Mouse (Mus musculus) lung, postnatal 0 days (tissue): ENCODE measurements at regions not wholly inside any gene's neighbourhood (a gene's known extent, or its start where the extent isn't known, plus 50 kb on each side); places are given as distances from the start of the nearest gene placed in this dataset.
A peak's percentile ranks its signal among the peaks of the same experiment; 100 is the strongest.

Source experiments
- ATAC-seq: fragments of 200-750 bp; cut with Nextera tagmentation; 2 replicates; pipeline ENCODE4 v1.8.0; 2017; ENCODE audit warnings: moderate library complexity
- DNase-seq: peaks from one replicate; pipeline ENCODE4 v3.0.0-alpha.2; 2016; ENCODE audit warnings: low spot score
- H3K27ac ChIP-seq: fragments of 300-500 bp; sonication (generic); 2 replicates; pipeline ENCODE4 v1.5.1; 2014; ENCODE audit warnings: antibody characterized with exemption, mild to moderate bottlenecking, low read length, mixed read lengths
- H3K27me3 ChIP-seq: fragments of 300-500 bp; sonication (generic); replicated peaks from 2 replicates; pipeline ENCODE4 v1.6.1; 2014; ENCODE audit warnings: low read length, mixed read lengths; ENCODE audit not compliant: insufficient read depth
- H3K36me3 ChIP-seq: fragments of 300-500 bp; sonication (generic); 2 replicates; pipeline ENCODE4 v1.6.1; 2014; ENCODE audit warnings: low read length, mixed read lengths; ENCODE audit not compliant: insufficient read depth
- H3K4me1 ChIP-seq: fragments of 300-500 bp; sonication (generic); 2 replicates; pipeline ENCODE4 v1.6.1; 2014; ENCODE audit warnings: antibody characterized with exemption, low read depth, low read length, mixed read lengths; ENCODE audit not compliant: insufficient read depth
- H3K4me2 ChIP-seq: fragments of 300-500 bp; sonication (generic); replicated peaks from 2 replicates; pipeline ENCODE4 v1.6.1; 2014; ENCODE audit warnings: low read depth, mild to moderate bottlenecking, low read length, moderate library complexity, mixed read lengths
- H3K4me3 ChIP-seq: fragments of 300-500 bp; sonication (generic); 2 replicates; pipeline ENCODE4 v1.5.1; 2014; ENCODE audit warnings: low read depth, low read length
- H3K9ac ChIP-seq: fragments of 300-500 bp; sonication (generic); replicated peaks from 2 replicates; pipeline ENCODE4 v1.6.1; 2014; ENCODE audit warnings: low read depth, mild to moderate bottlenecking
- H3K9me3 ChIP-seq: fragments of 300-500 bp; sonication (generic); 2 replicates; pipeline ENCODE4 v1.6.1; 2016; ENCODE audit warnings: low read length, mixed read lengths
- CTCF ChIP-seq: IDR thresholded peaks from 2 replicates; pipeline ENCODE4 v1.5.1; 2016; ENCODE audit warnings: antibody characterized with exemption, mild to moderate bottlenecking
- EP300 ChIP-seq: IDR thresholded peaks from 2 replicates; pipeline ENCODE4 v1.6.1; 2016; ENCODE audit warnings: antibody characterized with exemption, mild to moderate bottlenecking, control low read depth
- WGBS: fragments of 180-500 bp; shearing (Covaris S2); extraction: QIAGEN DNeasy Blood & Tissue Kit; methylation state at CpG from one replicate; pipeline ENCODE4 v1.1.7; 2014; 5-methylcytosine and 5-hydroxymethylcytosine counted together

GRCm38 (mm10) chr4:152720528-152720927 lies 242.9 kb upstream of the Kcnab2 start:
- DNase-seq (no peak), ATAC-seq (no peak)
- TF ChIP-seq EP300 = no peak
- TF ChIP-seq CTCF = no peak
- H3K4me1 ChIP-seq = no peaks in the 10 kb centered on the region
- no peak overlapping the region for H3K4me2 ChIP-seq
- H3K36me3 ChIP-seq = no peaks in the 10 kb centered on the region
- H3K9me3 ChIP-seq = no peaks in the 10 kb centered on the region
- no peaks in the 10 kb centered on the region for H3K27me3 ChIP-seq
- 70% methylated on average over 8 of the region's 8 CpGs for WGBS
- H3K4me3 ChIP-seq = no peak overlapping the region
- H3K27ac ChIP-seq = no peak overlapping the region
- H3K9ac ChIP-seq = no peak overlapping the region

- no peak for ATAC-seq
- Histone ChIP-seq H3K27me3 (no peaks in the 10 kb centered on the region), H3K36me3 (no peaks in the 10 kb centered on the region), H3K9me3 (no peaks in the 10 kb centered on the region), H3K4me3 (no peak overlapping the region), H3K4me1 (no peaks in the 10 kb centered on the region), H3K27ac (no peak overlapping the region), H3K9ac (no peak overlapping the region), H3K4me2 (no peak overlapping the region)
- TF ChIP-seq EP300 (no peak), CTCF (no peak)
- DNase-seq = no peak
- WGBS = 83% methylated on average over 15 of the region's 15 CpGs
These were observed 241.9 kb upstream of the Kcnab2 start for GRCm38 (mm10) chr4:152719416-152720127.

GRCm38 (mm10) chr4:152710339-152710738 lies 232.7 kb upstream of the Kcnab2 start:
- Histone ChIP-seq H3K27me3 (no peaks in the 10 kb centered on the region), H3K9ac (no peak overlapping the region), H3K4me3 (no peak overlapping the region), H3K9me3 (no peaks in the 10 kb centered on the region), H3K4me1 (no peaks in the 10 kb centered on the region), H3K36me3 (no peaks in the 10 kb centered on the region), H3K4me2 (no peak overlapping the region), H3K27ac (no peak overlapping the region)
- 76% methylated on average over 5 of the region's 5 CpGs for WGBS
- no peak for TF ChIP-seq EP300
- no peak for TF ChIP-seq CTCF
- no peak for DNase-seq
- ATAC-seq = no peak

GRCm38 (mm10) chr4:152700217-152700616 lies 222.5 kb upstream of the Kcnab2 start:
- Histone ChIP-seq H3K36me3 (no peaks in the 10 kb centered on the region), H3K9me3 (no peaks in the 10 kb centered on the region), H3K27ac (no peak overlapping the region), H3K4me3 (no peak overlapping the region), H3K4me2 (no peak overlapping the region), H3K4me1 (no peaks in the 10 kb centered on the region), H3K9ac (no peak overlapping the region), H3K27me3 (no peaks in the 10 kb centered on the region)
- WGBS = 69% methylated on average over 7 of the region's 7 CpGs
- DNase-seq (no peak), ATAC-seq (no peak)
- TF ChIP-seq EP300 (no peak), CTCF (peak; percentile 37)

GRCm38 (mm10) chr4:152697247-152697960 lies 219.7 kb upstream of the Kcnab2 start:
- Histone ChIP-seq H3K4me3 (no peak overlapping the region), H3K27ac (no peak overlapping the region), H3K27me3 (no peaks in the 10 kb centered on the region), H3K36me3 (no peaks in the 10 kb centered on the region), H3K4me2 (no peak overlapping the region), H3K9ac (no peak overlapping the region), H3K9me3 (no peaks in the 10 kb centered on the region), H3K4me1 (no peaks in the 10 kb centered on the region)
- no peak for ATAC-seq
- no peak for DNase-seq
- 19% methylated on average over 22 of the region's 22 CpGs for WGBS
- no peak for TF ChIP-seq EP300
- no peak for TF ChIP-seq CTCF

- H3K4me3 ChIP-seq = no peak overlapping the region
- H3K9me3 ChIP-seq = no peaks in the 10 kb centered on the region
- H3K4me2 ChIP-seq = no peak overlapping the region
- DNase-seq (no peak), ATAC-seq (no peak)
- no peak overlapping the region for H3K27ac ChIP-seq
- no peaks in the 10 kb centered on the region for H3K27me3 ChIP-seq
- TF ChIP-seq EP300 = no peak
- TF ChIP-seq CTCF = no peak
- WGBS = 26% methylated on average over 12 of the region's 12 CpGs
- H3K4me1 ChIP-seq = no peaks in the 10 kb centered on the region
- no peak overlapping the region for H3K9ac ChIP-seq
- no peaks in the 10 kb centered on the region for H3K36me3 ChIP-seq
These were observed 214.1 kb upstream of the Kcnab2 start for GRCm38 (mm10) chr4:152691735-152692134.
